In the genomic region with DNA sequence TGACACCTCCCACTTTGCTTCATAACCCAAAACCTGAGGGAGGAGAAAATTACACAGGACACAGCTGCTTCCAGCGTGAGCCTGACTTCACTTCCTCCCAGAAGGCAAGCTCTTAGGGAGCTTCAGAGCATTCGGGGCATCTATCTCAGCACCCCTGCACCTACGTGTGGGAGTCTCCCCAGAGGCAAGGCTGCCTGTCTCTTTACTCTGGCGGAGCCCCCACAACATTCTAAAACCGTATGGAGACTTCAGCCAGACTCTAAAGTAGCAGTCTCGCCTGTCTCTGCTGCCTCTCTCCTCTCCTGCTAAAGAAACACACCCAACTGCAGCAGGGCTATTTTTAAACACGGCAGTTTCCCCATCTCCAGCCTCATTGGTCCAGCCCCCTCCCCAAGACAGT, we compare ENCODE assay signal across 15 mouse cellular contexts. TPM values are rescaled to one million over a fixed set of nuclear protein-coding genes. Genes with fewer than 3 reads are reported as not detected.
DNase-seq lines count a peak whose midpoint lies in the region; ATAC-seq and TF ChIP-seq lines count a peak whose summit lies in the region.
"Had no signal": no experiment of that assay in that cellular context is flagged by ENCODE, and none has a peak within 500 bp of the region (broad histone marks: within the 10 kb centered on the region; RNA-seq: fewer than 3 reads in every experiment).

No protein-coding gene starts in this region.

- peak overlapping the region; percentile 24; the same call in 1 of the 2 replicates for H3K4me3 ChIP-seq in heart, embryonic 10.5 days
- no peak overlapping the region for H3K4me3 ChIP-seq in kidney, postnatal 0 days (replicated peaks; ENCODE audit: low read depth, low read length)
- H3K4me3 ChIP-seq in forebrain, embryonic 15.5 days, result no peak overlapping the region
- H3K4me3 ChIP-seq: gastrocnemius, adult 2 months; midbrain, embryonic 15.5 days had no signal

- H3K4me1 ChIP-seq in heart, embryonic 10.5 days, result peaks cover 43% of the 10 kb centered on the region
- 0 out of 2 replicates have a peak, but pooled peaks cover 4% of the 10 kb centered on the region for H3K4me1 ChIP-seq in kidney, postnatal 0 days (replicated peaks; ENCODE audit: insufficient read depth, low read length)
- H3K4me1 ChIP-seq in forebrain, embryonic 15.5 days, result peaks cover 50% of the 10 kb centered on the region

- no peak for DNase-seq in heart, embryonic 10.5 days (ENCODE audit: low spot score)
- no peak for DNase-seq in heart, postnatal 36 days
- no peak for DNase-seq in kidney, postnatal 0 days (ENCODE audit: low spot score)
- no peak for DNase-seq in kidney, postnatal 25 days
- DNase-seq in brain, adult 2 months (ENCODE audit: low read depth, low spot score), result peak; percentile 92
- peak; percentile 62 to 67 for DNase-seq in left cerebral cortex, postnatal 36 days (ENCODE audit: low spot score in 2 of 2)
- no peak for DNase-seq in gastrocnemius, adult 8-10 months (ENCODE audit: low spot score in 2 of 2)
- DNase-seq: adrenal gland, postnatal 14 days; cerebellum, adult 18-20 months; gastrocnemius, adult 2 months; liver had no signal

- intact Hi-C loops in heart, postnatal 36 days (cut with DNase I), result no loop called here
- intact Hi-C loops in left cerebral cortex, postnatal 36 days (cut with DNase I), result loop anchor here (5.0 kb wide), 1 partner anchor 36 kb away; a partner anchor contains a TSS

- peak overlapping the region; percentile 85 for H3K27ac ChIP-seq in heart, embryonic 10.5 days
- no peak overlapping the region for H3K27ac ChIP-seq in kidney, postnatal 0 days
- H3K27ac ChIP-seq in forebrain, embryonic 15.5 days (replicated peaks), result no peak overlapping the region
- H3K27ac ChIP-seq: gastrocnemius, adult 2 months; midbrain, embryonic 15.5 days had no signal

- H3K36me3 ChIP-seq in heart, embryonic 10.5 days, result peaks cover 7% of the 10 kb centered on the region; the same call in 1 of the 2 replicates
- no peaks in the 10 kb centered on the region for H3K36me3 ChIP-seq in kidney, postnatal 0 days (ENCODE audit: insufficient read depth, low read length)
- H3K36me3 ChIP-seq in forebrain, embryonic 15.5 days, result peaks cover 11% of the 10 kb centered on the region
- H3K36me3 ChIP-seq: midbrain, embryonic 15.5 days had no signal

- no peak for TF ChIP-seq CTCF in kidney, postnatal 0 days (IDR thresholded peaks at IDR 0.05; ENCODE audit: low read depth)

- peaks cover 11% of the 10 kb centered on the region; the same call in 1 of the 2 replicates for H3K27me3 ChIP-seq in heart, embryonic 10.5 days (ENCODE audit: insufficient read depth, poor library complexity, severe bottlenecking)
- no peaks in the 10 kb centered on the region for H3K27me3 ChIP-seq in kidney, postnatal 0 days (ENCODE audit: insufficient read depth, low read length)
- H3K27me3 ChIP-seq in forebrain, embryonic 15.5 days, result no peaks in the 10 kb centered on the region
- H3K27me3 ChIP-seq: midbrain, embryonic 15.5 days had no signal

- no peak for ATAC-seq in kidney, postnatal 0 days (replicated peaks; ENCODE audit: low FRiP score, low read depth)
- no peak for ATAC-seq in forebrain, embryonic 15.5 days (replicated peaks)
- ATAC-seq: inflammation-experienced regulatory T-cells, adult 6 months; lung, postnatal 0 days; midbrain, embryonic 15.5 days had no signal

- H3K9ac ChIP-seq in kidney, postnatal 0 days (ENCODE audit: low read depth, low read length), result 0 out of 2 replicates have a peak overlapping the region, but pooled peaks have one; percentile 18
- H3K9ac ChIP-seq in forebrain, embryonic 15.5 days (replicated peaks), result no peak overlapping the region
- H3K9ac ChIP-seq: midbrain, embryonic 15.5 days had no signal

- H3K4me2 ChIP-seq in kidney, postnatal 0 days (ENCODE audit: low read length), result no peak overlapping the region
- no peak overlapping the region for H3K4me2 ChIP-seq in forebrain, embryonic 15.5 days (replicated peaks)
- H3K4me2 ChIP-seq: midbrain, embryonic 15.5 days had no signal

- WGBS in heart, embryonic 10.5 days, result 22% methylated on average over 7 of the region's 7 CpGs
- WGBS in kidney, postnatal 0 days, result 21% methylated on average over 7 of the region's 7 CpGs
- 70% methylated on average over 7 of the region's 7 CpGs for WGBS in forebrain, embryonic 15.5 days

- H3K9me3 ChIP-seq in heart, embryonic 10.5 days, result no peaks in the 10 kb centered on the region
- H3K9me3 ChIP-seq in kidney, postnatal 0 days (replicated peaks; ENCODE audit: low read length), result no peaks in the 10 kb centered on the region
- no peaks in the 10 kb centered on the region for H3K9me3 ChIP-seq in forebrain, embryonic 15.5 days
- H3K9me3 ChIP-seq: midbrain, embryonic 15.5 days had no signal

RNA-seq across cellular contexts. Expression of a gene that starts 3.2 kb away (rescaled TPM):
- 57.4 and 58.9 TPM in 2 replicates for polyA plus RNA-seq in heart, embryonic 10.5 days (2016; fragmentation: Nextera tagmentation; extraction: Ambion mirVana)
- total RNA-seq in heart, postnatal 36 days (2021), result 100 to 1,000 TPM; 228 to 240 TPM
- polyA plus RNA-seq in kidney, postnatal 0 days (2015; fragmentation: Nextera tagmentation; extraction: Ambion mirVana), result 33.8 and 36.9 TPM in 2 replicates
- total RNA-seq in left cerebral cortex, postnatal 36 days (2021), result 100 to 1,000 TPM; 187 to 233 TPM
- polyA plus RNA-seq in forebrain, embryonic 15.5 days (2015; fragmentation: Nextera tagmentation; extraction: Ambion mirVana), result 73.5 and 76.0 TPM in 2 replicates
- total RNA-seq in gastrocnemius, adult 8-10 months (2022), result 10 to 100 TPM; 49.5 to 63.7 (median 57.9) TPM

RNA-seq across cellular contexts. Expression of a gene that starts 37.0 kb away (rescaled TPM):
- 453 and 498 TPM in 2 replicates for polyA plus RNA-seq in heart, embryonic 10.5 days (2016; fragmentation: Nextera tagmentation; extraction: Ambion mirVana)
- 100 to 1,000 TPM; 432 to 469 TPM for total RNA-seq in heart, postnatal 36 days (2021)
- polyA plus RNA-seq in kidney, postnatal 0 days (2015; fragmentation: Nextera tagmentation; extraction: Ambion mirVana), result 456 and 482 TPM in 2 replicates
- 100 to 1,000 TPM; 180 to 195 TPM for total RNA-seq in left cerebral cortex, postnatal 36 days (2021)
- polyA plus RNA-seq in forebrain, embryonic 15.5 days (2015; fragmentation: Nextera tagmentation; extraction: Ambion mirVana), result 379 and 398 TPM in 2 replicates
- total RNA-seq in gastrocnemius, adult 8-10 months (2022), result 100 to 1,000 TPM; 230 to 275 (median 261) TPM

Comparison
In these comparisons a context has a peak if more than half of its experiments do, and no peak if none do; other contexts are left out.
1. DNase-seq: peak in brain, adult 2 months (single experiment) and left cerebral cortex, postnatal 36 days (2 of 2); none in heart, embryonic 10.5 days (single experiment), heart, postnatal 36 days (0 of 2), kidney, postnatal 0 days (single experiment), kidney, postnatal 25 days (0 of 2) and gastrocnemius, adult 8-10 months (0 of 2).